Mouse (Mus musculus) kidney, embryonic 15.5 days (tissue): ENCODE results near the gene Arhgef12. TPM values are rescaled to one million over a fixed set of nuclear protein-coding genes. Genes with fewer than 3 reads are reported as not detected.
"Not testable (repeated sequence)": the region's sequence is repeated elsewhere in the genome, so short reads cannot be mapped to it uniquely, and the experiment has no call there.

Source experiments
- ATAC-seq: fragments of 200-750 bp; cut with Nextera tagmentation; replicated peaks from 2 replicates; pipeline ENCODE4 v1.8.0; 2017; ENCODE audit warnings: moderate TSS enrichment; ENCODE audit not compliant: low FRiP score
- H3K27ac ChIP-seq: fragments of 300-500 bp; sonication (generic); 2 replicates; pipeline ENCODE4 v1.5.1; 2015; ENCODE audit warnings: mild to moderate bottlenecking, inconsistent platforms
- H3K27me3 ChIP-seq: fragments of 300-500 bp; sonication (generic); 2 replicates; pipeline ENCODE4 v1.6.1; 2015; ENCODE audit warnings: inconsistent platforms
- H3K36me3 ChIP-seq: fragments of 300-500 bp; sonication (generic); 2 replicates; pipeline ENCODE4 v1.6.1; 2015; ENCODE audit warnings: inconsistent platforms
- H3K4me1 ChIP-seq: fragments of 300-500 bp; sonication (generic); 2 replicates; pipeline ENCODE4 v1.6.1; 2015; ENCODE audit warnings: inconsistent platforms
- H3K4me2 ChIP-seq: fragments of 300-500 bp; sonication (generic); 2 replicates; pipeline ENCODE4 v1.6.1; 2015; ENCODE audit warnings: moderate library complexity, mild to moderate bottlenecking, inconsistent platforms
- H3K4me3 ChIP-seq: fragments of 300-500 bp; sonication (generic); replicated peaks from 2 replicates; pipeline ENCODE4 v1.5.1; 2015; ENCODE audit warnings: mild to moderate bottlenecking, inconsistent platforms
- H3K9ac ChIP-seq: fragments of 300-500 bp; sonication (generic); 2 replicates; pipeline ENCODE4 v1.6.1; 2015; ENCODE audit warnings: mild to moderate bottlenecking, inconsistent platforms
- H3K9me3 ChIP-seq: fragments of 300-500 bp; sonication (generic); replicated peaks from 2 replicates; pipeline ENCODE4 v1.6.1; 2016; ENCODE audit warnings: inconsistent platforms
- WGBS: fragments of 180-500 bp; shearing (Covaris S2); methylation state at CpG from one replicate; pipeline ENCODE4 v1.1.7; 2015; ENCODE audit warnings: mixed read lengths; 5-methylcytosine and 5-hydroxymethylcytosine counted together
- polyA plus RNA-seq: library from polyadenylated mRNA; unstranded; fragments of >200 nt; fragmentation: Nextera tagmentation; extraction: Ambion mirVana; gene quantifications from 2 replicates; pipeline ENCODE4 v1.2.1, GENCODE M21; 2015

The Arhgef12 gene
- polyA plus RNA-seq, 1 experiment from 2014 or later, result 15.5 TPM

- Histone ChIP-seq H3K9ac (no peak overlapping the region), H3K9me3 (no peaks in the 10 kb centered on the region), H3K4me2 (no peak overlapping the region), H3K4me1 (peaks cover 15% of the 10 kb centered on the region), H3K27me3 (no peaks in the 10 kb centered on the region), H3K4me3 (no peak overlapping the region), H3K36me3 (no peaks in the 10 kb centered on the region), H3K27ac (no peak overlapping the region)
- WGBS, result 74% methylated on average over 10 of the region's 10 CpGs
- no peak for ATAC-seq
These were observed 20.2 kb upstream of the Arhgef12 start for GRCm38 (mm10) chr9:43127101-43127787.

- Histone ChIP-seq H3K4me3 (no peak overlapping the region), H3K27me3 (no peaks in the 10 kb centered on the region), H3K4me1 (no peaks in the 10 kb centered on the region), H3K9ac (no peak overlapping the region), H3K36me3 (no peaks in the 10 kb centered on the region), H3K27ac (no peak overlapping the region), H3K4me2 (no peak overlapping the region), H3K9me3 (no peaks in the 10 kb centered on the region)
- 36% methylated on average over 1 of the region's 1 CpGs for WGBS
- no peak for ATAC-seq
These were observed 15.3 kb upstream of the Arhgef12 start for GRCm38 (mm10) chr9:43122379-43122778.

DNA sequence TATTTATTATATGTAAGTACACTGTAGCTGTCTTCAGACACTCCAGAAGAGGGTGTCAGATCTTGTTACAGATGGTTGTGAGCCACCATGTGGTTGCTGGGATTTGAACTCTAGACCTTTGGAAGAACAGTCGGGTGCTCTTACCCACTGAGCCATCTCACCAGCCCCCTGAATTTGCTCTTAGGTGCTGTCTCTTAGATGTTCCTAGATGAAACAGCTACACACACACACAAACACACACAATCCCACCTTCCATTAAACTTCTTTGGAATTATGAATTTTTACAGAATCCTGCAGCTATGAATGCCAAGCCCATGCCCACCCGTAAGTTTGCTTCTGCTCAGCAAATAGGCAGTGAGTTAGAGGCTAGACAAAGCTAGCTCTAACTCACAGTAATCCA, 14.9 kb upstream of the Arhgef12 start:
- H3K27ac ChIP-seq, H3K4me2 ChIP-seq, ATAC-seq, H3K9me3 ChIP-seq, H3K4me1 ChIP-seq, H3K4me3 ChIP-seq, H3K36me3 ChIP-seq, H3K9ac ChIP-seq, H3K27me3 ChIP-seq: not testable (repeated sequence)
- 89% methylated on average over 2 of the region's 2 CpGs for WGBS

GRCm38 (mm10) chr9:43116997-43117336, 9.9 kb upstream of the Arhgef12 start:
- Histone ChIP-seq H3K36me3 (no peaks in the 10 kb centered on the region), H3K4me1 (peaks cover 19% of the 10 kb centered on the region), H3K27me3 (no peaks in the 10 kb centered on the region), H3K4me3 (peak overlapping the region; percentile 87; the same call in 1 of the 2 replicates), H3K9ac (no peak overlapping the region), H3K4me2 (peak overlapping the region; percentile 81), H3K9me3 (no peaks in the 10 kb centered on the region), H3K27ac (no peak overlapping the region)
- WGBS, result 83% methylated on average over 6 of the region's 6 CpGs
- ATAC-seq, result no peak

GRCm38 (mm10) chr9:43116134-43116996, 9.3 kb upstream of the Arhgef12 start, which contains the start of gene Tmem136:
Tmem136 (minus strand) TSS chr9:43116570.
- 3% methylated on average over 55 of the region's 55 CpGs for WGBS

GRCm38 (mm10) chr9:43115431-43116133, 8.5 kb upstream of the Arhgef12 start:
- Histone ChIP-seq H3K4me1 (peaks cover 19% of the 10 kb centered on the region), H3K9ac (peak overlapping the region; percentile 71), H3K27ac (peak overlapping the region; percentile 65), H3K4me2 (peak overlapping the region; percentile 81), H3K36me3 (peaks cover 12% of the 10 kb centered on the region), H3K4me3 (peak overlapping the region; percentile 87), H3K9me3 (no peaks in the 10 kb centered on the region), H3K27me3 (no peaks in the 10 kb centered on the region)
- WGBS, result 16% methylated on average over 12 of the region's 12 CpGs
- no peak for ATAC-seq

More at GRCm38 (mm10) chr9:43116134-43116996, 9.3 kb upstream of the Arhgef12 start, which contains the start of gene Tmem136:
- Histone ChIP-seq H3K27ac (peak within 1 kb of the TSS; percentile 65), H3K4me3 (peak within 1 kb of the TSS; percentile 87), H3K9ac (peak within 1 kb of the TSS; percentile 71), H3K36me3 (peaks cover 4% of the 10 kb centered on the region), H3K4me2 (peak within 1 kb of the TSS; percentile 81), H3K4me1 (peaks cover 19% of the 10 kb centered on the region), H3K9me3 (no peaks in the 10 kb centered on the region), H3K27me3 (no peaks in the 10 kb centered on the region)
- ATAC-seq, result peak; percentile 86

DNA sequence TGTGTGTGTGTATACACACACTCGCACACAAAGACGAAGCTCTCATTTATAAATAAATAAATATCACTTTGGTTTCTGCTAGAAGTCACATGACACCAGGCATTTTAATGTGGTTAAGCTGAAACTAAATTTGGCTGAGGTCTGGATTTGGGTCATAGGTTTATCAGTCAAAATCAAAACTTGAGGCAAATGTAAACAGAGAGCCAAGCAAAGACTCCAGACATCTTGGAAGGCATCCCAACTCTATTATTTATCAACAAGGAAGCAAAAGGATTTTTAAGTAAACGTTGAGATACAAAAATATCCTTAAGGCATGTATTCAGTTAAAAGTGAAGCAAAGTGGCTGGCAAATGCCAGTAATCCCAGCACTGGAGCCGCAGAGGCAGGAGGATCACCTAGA, 7.8 kb upstream of the Arhgef12 start:
- 73% methylated on average over 4 of the region's 4 CpGs for WGBS

GRCm38 (mm10) chr9:43110286-43110980, 3.4 kb upstream of the Arhgef12 start:
- Histone ChIP-seq H3K9me3 (no peaks in the 10 kb centered on the region), H3K36me3 (peaks cover 18% of the 10 kb centered on the region), H3K4me3 (no peak overlapping the region), H3K4me2 (no peak overlapping the region), H3K27ac (no peak overlapping the region), H3K9ac (no peak overlapping the region), H3K27me3 (no peaks in the 10 kb centered on the region), H3K4me1 (peaks cover 19% of the 10 kb centered on the region)
- no peak for ATAC-seq
- 88% methylated on average over 8 of the region's 8 CpGs for WGBS

More for the DNA sequence above, 7.8 kb upstream of the Arhgef12 start:
- Histone ChIP-seq H3K9me3 (no peaks in the 10 kb centered on the region), H3K9ac (no peak overlapping the region), H3K27me3 (no peaks in the 10 kb centered on the region), H3K27ac (0 out of 2 replicates have a peak overlapping the region, but pooled peaks have one; percentile 7), H3K36me3 (peaks cover 18% of the 10 kb centered on the region), H3K4me2 (no peak overlapping the region), H3K4me1 (peaks cover 19% of the 10 kb centered on the region), H3K4me3 (no peak overlapping the region)
- ATAC-seq, result no peak

- Histone ChIP-seq H3K4me3 (no peak overlapping the region), H3K4me1 (peaks cover 15% of the 10 kb centered on the region), H3K27me3 (no peaks in the 10 kb centered on the region), H3K27ac (no peak overlapping the region), H3K4me2 (no peak overlapping the region), H3K9ac (no peak overlapping the region), H3K36me3 (peaks cover 18% of the 10 kb centered on the region), H3K9me3 (no peaks in the 10 kb centered on the region)
- 92% methylated on average over 7 of the region's 7 CpGs for WGBS
- ATAC-seq, result no peak
These were observed 2.1 kb upstream of the Arhgef12 start for GRCm38 (mm10) chr9:43109125-43109524.

GRCm38 (mm10) chr9:43108721-43109120, 1.7 kb upstream of the Arhgef12 start:
- no peak for ATAC-seq
- H3K27ac ChIP-seq, result no peak overlapping the region
- WGBS, result 91% methylated on average over 3 of the region's 3 CpGs
- no peak overlapping the region for H3K4me2 ChIP-seq
- no peak overlapping the region for H3K4me3 ChIP-seq
- no peaks in the 10 kb centered on the region for H3K27me3 ChIP-seq
- H3K9me3 ChIP-seq, result no peaks in the 10 kb centered on the region
- H3K9ac ChIP-seq, result no peak overlapping the region
- H3K4me1 ChIP-seq, result peaks cover 18% of the 10 kb centered on the region
- H3K36me3 ChIP-seq, result peaks cover 18% of the 10 kb centered on the region

DNA sequence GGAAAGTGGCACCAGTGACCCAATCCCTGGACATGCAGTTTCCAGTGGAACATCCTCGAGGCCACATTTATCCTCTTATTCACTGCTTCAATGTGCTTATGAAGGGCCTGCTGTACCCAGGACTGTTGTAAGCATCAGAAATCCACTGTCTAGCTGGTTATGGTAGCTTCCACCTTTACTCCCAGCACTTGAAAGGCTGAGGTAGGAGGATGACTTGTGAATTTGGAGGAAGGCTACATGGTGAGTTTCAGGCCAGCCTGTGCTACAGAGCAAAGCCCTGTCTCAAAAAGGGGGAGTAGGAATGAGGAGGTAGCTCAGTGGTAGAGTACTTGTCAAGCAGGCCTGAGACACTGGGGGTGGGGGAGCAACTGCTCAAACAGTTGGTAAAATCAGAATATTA, 1.0 kb upstream of the Arhgef12 start:
- H3K4me3 ChIP-seq, result no peak overlapping the region
- no peaks in the 10 kb centered on the region for H3K27me3 ChIP-seq
- peaks cover 24% of the 10 kb centered on the region for H3K4me1 ChIP-seq
- no peak for ATAC-seq
- peaks cover 18% of the 10 kb centered on the region for H3K36me3 ChIP-seq
- H3K27ac ChIP-seq, result no peak overlapping the region
- no peak overlapping the region for H3K4me2 ChIP-seq
- 87% methylated on average over 1 of the region's 1 CpGs for WGBS
- no peak overlapping the region for H3K9ac ChIP-seq
- no peaks in the 10 kb centered on the region for H3K9me3 ChIP-seq
